Mouse (Mus musculus) hematopoietic multipotent progenitor cell, adult 10-12 weeks (in vitro differentiated cells): ENCODE measurements around the gene Bhlhb9. TPM values are rescaled to one million over a fixed set of nuclear protein-coding genes. Genes with fewer than 3 reads are reported as not detected.

Experiments used
- polyA plus RNA-seq: library from polyadenylated mRNA; stranded (reverse); fragments of >175 nt; gene quantifications from 2 replicates; pipeline ENCODE4 v1.2.3, GENCODE M21; 2012; ENCODE audit warnings: low replicate concordance

Gene Bhlhb9
- polyA plus RNA-seq, result 5.7 and 6.7 TPM in 2 replicates

DNA sequence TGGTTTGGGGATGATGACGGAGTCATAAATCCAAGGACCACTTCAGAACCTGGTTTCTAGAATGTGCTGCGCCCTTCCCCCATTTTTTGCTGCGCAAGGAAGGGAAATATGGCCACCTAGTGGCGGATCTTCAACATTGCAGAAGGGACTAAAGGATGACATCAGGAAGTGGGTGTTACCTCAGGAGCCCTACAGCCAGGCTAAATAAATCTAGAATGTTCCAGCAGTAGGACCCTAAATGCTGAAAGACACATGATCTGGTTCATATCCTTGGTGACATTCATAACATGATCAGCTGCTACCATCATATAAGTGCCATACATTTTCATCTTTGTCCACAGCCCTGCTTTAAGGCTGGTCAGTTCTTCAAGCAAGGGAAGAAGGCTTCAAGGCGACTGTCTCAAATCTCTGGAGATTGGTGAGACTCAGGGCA, at the start of gene Bhlhb9:
Gene Bhlhb9 (plus strand): TSS at position 383 of the 433 bp plus-strand sequence.

DNA sequence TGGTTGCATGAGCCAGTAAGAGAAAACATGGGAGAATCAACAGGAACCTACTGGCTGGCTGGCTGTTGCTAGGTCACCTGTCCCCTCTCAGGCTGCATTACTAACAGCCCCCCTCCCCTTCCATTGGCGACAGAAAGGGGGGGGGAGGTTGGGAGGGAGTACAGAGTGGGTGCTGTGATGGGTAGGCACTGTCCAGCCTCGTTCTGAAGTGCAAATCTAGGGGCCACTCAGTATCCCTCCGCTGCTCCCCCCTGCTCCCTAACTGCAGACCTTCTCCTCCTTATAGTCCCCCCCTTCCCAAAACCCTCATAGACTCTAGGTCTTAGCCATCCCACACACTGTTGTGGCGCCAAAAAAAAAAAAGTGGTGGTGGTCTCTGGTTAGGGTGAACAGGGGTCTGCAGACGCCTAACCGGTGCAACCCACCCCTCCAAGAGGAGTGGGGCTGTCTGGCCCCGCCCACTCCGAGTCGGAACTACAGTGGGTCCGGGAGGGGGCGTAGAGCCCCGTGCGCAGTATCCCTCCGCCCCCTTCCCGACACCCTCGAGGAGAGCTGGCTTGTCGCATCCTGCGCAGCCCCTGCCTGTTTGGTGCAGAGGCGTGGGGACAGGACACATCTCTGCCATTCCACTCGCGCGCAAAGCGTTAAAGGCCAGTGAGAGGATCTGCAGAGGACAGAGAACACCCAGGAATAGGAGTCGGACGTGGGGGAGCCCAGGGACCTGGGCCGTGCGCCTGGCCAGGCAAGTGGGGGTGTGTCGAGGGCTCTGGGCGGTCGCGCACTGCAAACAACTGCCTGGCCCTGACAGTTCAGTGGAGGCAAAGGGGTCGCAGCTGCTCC, 41.3 kb downstream of the Bhlhb9 start, which contains the start of gene Gprasp2:
Gene Gprasp2 (plus strand): TSS at position 514 of the 840 bp plus-strand sequence.

Other genes starting within 250 kb of the Bhlhb9 start
- gene Nxf7, start 198.8 kb upstream of the Bhlhb9 start, polyA plus RNA-seq, result not detected in 2 replicates
- not detected in 2 replicates for gene Prame, start 169.9 kb upstream of the Bhlhb9 start, polyA plus RNA-seq
- not detected in 2 replicates for gene Tcp11x2, start 103.8 kb upstream of the Bhlhb9 start, polyA plus RNA-seq
- gene Tmsb15a, start 72.3 kb upstream of the Bhlhb9 start, polyA plus RNA-seq, result not detected in 2 replicates
- gene Armcx5, start 54.9 kb upstream of the Bhlhb9 start, polyA plus RNA-seq, result 0.63 and 2.4 TPM in 2 replicates
- 1.2 and 26.4 TPM in 2 replicates for gene Gprasp1, start 54.9 kb upstream of the Bhlhb9 start, polyA plus RNA-seq
- 0.99 and 2.6 TPM in 2 replicates for gene Gprasp2, start 41.4 kb downstream of the Bhlhb9 start, polyA plus RNA-seq
- gene Arxes2, start 196.2 kb downstream of the Bhlhb9 start, polyA plus RNA-seq, result 1.3 and 1.8 TPM in 2 replicates
- gene Arxes1, start 235.8 kb downstream of the Bhlhb9 start, polyA plus RNA-seq, result not detected in 2 replicates